Mouse (Mus musculus) midbrain, postnatal 0 days (tissue): ENCODE results near the gene Zfyve19. TPM values are rescaled to one million over a fixed set of nuclear protein-coding genes. Genes with fewer than 3 reads are reported as not detected.

Experiments
- ATAC-seq: fragments of 200-750 bp; cut with Nextera tagmentation; 2 replicates; pipeline ENCODE4 v1.8.0; 2017; ENCODE audit warnings: moderate number of reproducible peaks, mild to moderate bottlenecking, moderate TSS enrichment, moderate library complexity; ENCODE audit not compliant: low FRiP score
- DNase-seq: peaks from one replicate; pipeline ENCODE4 v3.0.0-alpha.2; 2015; ENCODE audit warnings: low spot score
- H3K27ac ChIP-seq: fragments of 300-500 bp; sonication (generic); 2 replicates; pipeline ENCODE4 v1.5.1; 2014; ENCODE audit warnings: low read depth, mild to moderate bottlenecking, low read length, mixed read lengths
- H3K27me3 ChIP-seq: fragments of 300-500 bp; sonication (generic); 2 replicates; pipeline ENCODE4 v1.6.1; 2014; ENCODE audit warnings: low read length, control low read depth, mixed read lengths; ENCODE audit not compliant: insufficient read depth
- H3K36me3 ChIP-seq: fragments of 300-500 bp; sonication (generic); 2 replicates; pipeline ENCODE4 v1.6.1; 2014; ENCODE audit warnings: low read length, control low read depth, mixed read lengths; ENCODE audit not compliant: insufficient read depth
- H3K4me1 ChIP-seq: fragments of 300-500 bp; sonication (generic); 2 replicates; pipeline ENCODE4 v1.6.1; 2014; ENCODE audit warnings: mild to moderate bottlenecking, control low read depth, antibody characterized with exemption, low read length, mixed read lengths; ENCODE audit not compliant: insufficient read depth
- H3K4me2 ChIP-seq: fragments of 300-500 bp; sonication (generic); 2 replicates; pipeline ENCODE4 v1.6.1; 2014; ENCODE audit warnings: low read depth, mild to moderate bottlenecking, low read length, mixed read lengths; ENCODE audit not compliant: poor library complexity, severe bottlenecking
- H3K4me3 ChIP-seq: fragments of 300-500 bp; sonication (generic); 2 replicates; pipeline ENCODE4 v1.5.1; 2014; ENCODE audit warnings: low read depth, mild to moderate bottlenecking, low read length, moderate library complexity
- H3K9ac ChIP-seq: fragments of 300-500 bp; sonication (generic); replicated peaks from 2 replicates; pipeline ENCODE4 v1.6.1; 2014; ENCODE audit warnings: mild to moderate bottlenecking, low read length, moderate library complexity, mixed read lengths; ENCODE audit not compliant: poor library complexity, severe bottlenecking
- H3K9me3 ChIP-seq: fragments of 300-500 bp; sonication (generic); 2 replicates; pipeline ENCODE4 v1.6.1; 2016; ENCODE audit warnings: low read length, control low read depth
- CTCF ChIP-seq: IDR thresholded peaks from 2 replicates; pipeline ENCODE4 v1.5.1; 2016; ENCODE audit warnings: antibody characterized with exemption, mild to moderate bottlenecking
- WGBS: fragments of 180-500 bp; shearing (Covaris S2); extraction: QIAGEN DNeasy Blood & Tissue Kit; methylation state at CpG from one replicate; pipeline ENCODE4 v1.1.7; 2014; 5-methylcytosine and 5-hydroxymethylcytosine counted together
- polyA plus RNA-seq: library from polyadenylated mRNA; unstranded; fragments of >200 nt; fragmentation: Nextera tagmentation; extraction: Ambion mirVana; gene quantifications from 2 replicates; pipeline ENCODE4 v1.2.1, GENCODE M21; 2015
- total RNA-seq: library from RNA; depleted of rRNA; stranded (reverse); fragments of >200 nt; gene quantifications from 2 replicates; pipeline ENCODE4 v1.2.3, GENCODE M21; 2014

The Zfyve19 gene
- total and polyA plus RNA-seq, 2 experiments from 2014 or later = 30.5 to 52.0 TPM

GRCm38 (mm10) chr2:119198049-119198448, 10.4 kb upstream of the Zfyve19 start:
- TF ChIP-seq CTCF = no peak
- H3K4me1 ChIP-seq = no peaks in the 10 kb centered on the region
- ATAC-seq (no peak), DNase-seq (no peak)
- no peak overlapping the region for H3K9ac ChIP-seq
- H3K36me3 ChIP-seq = no peaks in the 10 kb centered on the region
- no peaks in the 10 kb centered on the region for H3K27me3 ChIP-seq
- WGBS = 4% methylated on average over 1 of the region's 1 CpGs
- H3K9me3 ChIP-seq = no peaks in the 10 kb centered on the region
- no peak overlapping the region for H3K4me3 ChIP-seq
- no peak overlapping the region for H3K27ac ChIP-seq
- no peak overlapping the region for H3K4me2 ChIP-seq

- no peak overlapping the region for H3K9ac ChIP-seq
- WGBS = 13% methylated on average over 3 of the region's 3 CpGs
- ATAC-seq (no peak; the same call in 1 of the 2 replicates), DNase-seq (peak; percentile 77)
- no peak overlapping the region for H3K27ac ChIP-seq
- H3K27me3 ChIP-seq = no peaks in the 10 kb centered on the region
- H3K4me3 ChIP-seq = no peak overlapping the region
- no peaks in the 10 kb centered on the region for H3K36me3 ChIP-seq
- no peak overlapping the region for H3K4me2 ChIP-seq
- no peak for TF ChIP-seq CTCF
- no peaks in the 10 kb centered on the region for H3K9me3 ChIP-seq
- H3K4me1 ChIP-seq = no peaks in the 10 kb centered on the region
Measured at GRCm38 (mm10) chr2:119198934-119199333, 9.5 kb upstream of the Zfyve19 start.

- DNase-seq = peak; percentile 15
- 55% methylated on average over 5 of the region's 5 CpGs for WGBS
- Histone ChIP-seq H3K27me3 (no peaks in the 10 kb centered on the region), H3K4me2 (no peak overlapping the region), H3K9me3 (no peaks in the 10 kb centered on the region), H3K36me3 (no peaks in the 10 kb centered on the region), H3K27ac (no peak overlapping the region), H3K9ac (no peak overlapping the region), H3K4me3 (no peak overlapping the region), H3K4me1 (no peaks in the 10 kb centered on the region)
- no peak for TF ChIP-seq CTCF
- no peak for ATAC-seq
Measured at GRCm38 (mm10) chr2:119202914-119203453, 5.4 kb upstream of the Zfyve19 start.

- H3K4me2 ChIP-seq = no peak overlapping the region
- H3K36me3 ChIP-seq = no peaks in the 10 kb centered on the region
- no peaks in the 10 kb centered on the region for H3K9me3 ChIP-seq
- H3K4me3 ChIP-seq = no peak overlapping the region
- no peak overlapping the region for H3K27ac ChIP-seq
- H3K9ac ChIP-seq = no peak overlapping the region
- ATAC-seq (no peak), DNase-seq (no peak)
- WGBS = 74% methylated on average over 4 of the region's 4 CpGs
- H3K4me1 ChIP-seq = no peaks in the 10 kb centered on the region
- H3K27me3 ChIP-seq = no peaks in the 10 kb centered on the region
- TF ChIP-seq CTCF = no peak
Measured at GRCm38 (mm10) chr2:119203871-119204460, 4.5 kb upstream of the Zfyve19 start.

- 26% methylated on average over 6 of the region's 6 CpGs for WGBS
- Histone ChIP-seq H3K9ac (peak overlapping the region; percentile 74), H3K36me3 (peaks cover 18% of the 10 kb centered on the region; the same call in 1 of the 2 replicates), H3K4me1 (peaks cover 3% of the 10 kb centered on the region; the same call in 1 of the 2 replicates), H3K27me3 (no peaks in the 10 kb centered on the region), H3K9me3 (no peaks in the 10 kb centered on the region), H3K4me2 (peak overlapping the region; percentile 60), H3K4me3 (peak overlapping the region; percentile 50), H3K27ac (peak overlapping the region; percentile 58)
- DNase-seq = no peak
- TF ChIP-seq CTCF = no peak
- ATAC-seq = no peak
Measured at GRCm38 (mm10) chr2:119207961-119208343, 465 bp upstream of the Zfyve19 start.

- ATAC-seq = peak; percentile 17
- H3K4me1 ChIP-seq = peaks cover 3% of the 10 kb centered on the region; the same call in 1 of the 2 replicates
- no peak for DNase-seq
- TF ChIP-seq CTCF = no peak
- H3K27ac ChIP-seq = peak overlapping the region; percentile 72
- H3K36me3 ChIP-seq = peaks cover 18% of the 10 kb centered on the region; the same call in 1 of the 2 replicates
- 2% methylated on average over 13 of the region's 13 CpGs for WGBS
- peak overlapping the region; percentile 60 for H3K4me2 ChIP-seq
- H3K4me3 ChIP-seq = peak overlapping the region; percentile 50
- H3K9ac ChIP-seq = peak overlapping the region; percentile 70
- no peaks in the 10 kb centered on the region for H3K27me3 ChIP-seq
- H3K9me3 ChIP-seq = no peaks in the 10 kb centered on the region
Measured at GRCm38 (mm10) chr2:119209176-119209507, 725 bp downstream of the Zfyve19 start.
